Mouse (Mus musculus): ENCODE measurements around the gene Ndfip2.

GRCm38 (mm10) chr14:105262923-105263322, 4.5 kb downstream of the Ndfip2 start:
- TF ChIP-seq CTCF (conservative IDR thresholded peaks at IDR 0.05; ENCODE audit: insufficient read depth, insufficient read length, low read depth, low read length), result no peak
- TF ChIP-seq POLR2A (IDR thresholded peaks at IDR 0.05; ENCODE audit: low read depth, low read length), result no peak
